Mouse (Mus musculus) kidney, adult 8-10 months (tissue): ENCODE measurements around the gene Fcgbp.
"Not testable (repeated sequence)": the region's sequence is repeated elsewhere in the genome, so short reads cannot be mapped to it uniquely, and the experiment has no call there.

Experiments used
- DNase-seq, 2 experiments: peaks; one replicate each; pipeline ENCODE4 v3.0.0; 2022

The Fcgbp gene

GRCm38 (mm10) chr7:28151584-28152221 is 80.7 kb downstream of the Fcgbp start:
- peak in 1 of 2 experiments; percentile 48 for DNase-seq

- DNase-seq, result not testable (repeated sequence)
Measured at GRCm38 (mm10) chr7:28153595-28153994, 82.6 kb downstream of the Fcgbp start.

- DNase-seq, result no peak
Measured at GRCm38 (mm10) chr7:28159292-28159691, 88.3 kb downstream of the Fcgbp start.

- DNase-seq, result no peak
Measured at GRCm38 (mm10) chr7:28159893-28160292, 88.9 kb downstream of the Fcgbp start.

GRCm38 (mm10) chr7:28161163-28161749 is 90.2 kb downstream of the Fcgbp start:
- no peak for DNase-seq

GRCm38 (mm10) chr7:28165406-28165805 is 94.4 kb downstream of the Fcgbp start:
- no peak for DNase-seq

GRCm38 (mm10) chr7:28168320-28169115 is 97.5 kb downstream of the Fcgbp start:
- DNase-seq, result peak in 1 of 2 experiments; percentile 68

GRCm38 (mm10) chr7:28169489-28170422 is 98.7 kb downstream of the Fcgbp start, which contains the start of gene Fbl:
Fbl (plus strand) TSS chr7:28169710.
- DNase-seq, result peak; percentile 89
